Mouse (Mus musculus) heart, embryonic 11.5 days (tissue): ENCODE results near the gene Serpine2. TPM values are rescaled to one million over a fixed set of nuclear protein-coding genes. Genes with fewer than 3 reads are reported as not detected.

ENCODE experiments used
- ATAC-seq: fragments of 200-750 bp; cut with Nextera tagmentation; replicated peaks from 2 replicates; pipeline ENCODE4 v1.8.0; 2017; ENCODE audit warnings: moderate library complexity; ENCODE audit not compliant: insufficient number of reproducible peaks, low FRiP score, low TSS enrichment
- H3K27ac ChIP-seq: fragments of 300-500 bp; sonication (generic); 2 replicates; pipeline ENCODE4 v1.5.1; 2014; ENCODE audit warnings: mild to moderate bottlenecking, low read depth, low read length
- H3K27me3 ChIP-seq: fragments of 300-500 bp; sonication (generic); 2 replicates; pipeline ENCODE4 v1.6.1; 2014; ENCODE audit warnings: mild to moderate bottlenecking, low read length, mixed read lengths; ENCODE audit not compliant: control insufficient read depth, insufficient read depth
- H3K36me3 ChIP-seq: fragments of 300-500 bp; sonication (generic); 2 replicates; pipeline ENCODE4 v1.6.1; 2014; ENCODE audit warnings: mild to moderate bottlenecking, low read length, moderate library complexity, mixed read lengths; ENCODE audit not compliant: control insufficient read depth, insufficient read depth
- H3K4me1 ChIP-seq: fragments of 300-500 bp; sonication (generic); 2 replicates; pipeline ENCODE4 v1.6.1; 2014; ENCODE audit warnings: low read length; ENCODE audit not compliant: control insufficient read depth, insufficient read depth
- H3K4me2 ChIP-seq: fragments of 300-500 bp; sonication (generic); 2 replicates; pipeline ENCODE4 v1.6.1; 2014; ENCODE audit warnings: mild to moderate bottlenecking, moderate library complexity
- H3K4me3 ChIP-seq: fragments of 300-500 bp; sonication (generic); 2 replicates; pipeline ENCODE4 v1.5.1; 2014; ENCODE audit warnings: low read depth, low read length
- H3K9ac ChIP-seq: fragments of 300-500 bp; sonication (generic); 2 replicates; pipeline ENCODE4 v1.6.1; 2014; ENCODE audit warnings: mild to moderate bottlenecking, low read depth, low read length, moderate library complexity
- H3K9me3 ChIP-seq: fragments of 300-500 bp; sonication (generic); replicated peaks from 2 replicates; pipeline ENCODE4 v1.6.1; 2016; ENCODE audit warnings: low read length; ENCODE audit not compliant: control insufficient read depth
- WGBS: fragments of 180-500 bp; shearing (Covaris S2); extraction: QIAGEN DNeasy Blood & Tissue Kit; methylation state at CpG from one replicate; pipeline ENCODE4 v1.1.7; 2014; ENCODE audit not compliant: insufficient replicate concordance; 5-methylcytosine and 5-hydroxymethylcytosine counted together
- polyA plus RNA-seq: library from polyadenylated mRNA; unstranded; fragments of >200 nt; fragmentation: Nextera tagmentation; extraction: Ambion mirVana; gene quantifications from 2 replicates; pipeline ENCODE4 v1.2.1, GENCODE M21; 2014

Gene Serpine2
- polyA plus RNA-seq, 1 experiment from 2014 or later: 165 TPM

DNA sequence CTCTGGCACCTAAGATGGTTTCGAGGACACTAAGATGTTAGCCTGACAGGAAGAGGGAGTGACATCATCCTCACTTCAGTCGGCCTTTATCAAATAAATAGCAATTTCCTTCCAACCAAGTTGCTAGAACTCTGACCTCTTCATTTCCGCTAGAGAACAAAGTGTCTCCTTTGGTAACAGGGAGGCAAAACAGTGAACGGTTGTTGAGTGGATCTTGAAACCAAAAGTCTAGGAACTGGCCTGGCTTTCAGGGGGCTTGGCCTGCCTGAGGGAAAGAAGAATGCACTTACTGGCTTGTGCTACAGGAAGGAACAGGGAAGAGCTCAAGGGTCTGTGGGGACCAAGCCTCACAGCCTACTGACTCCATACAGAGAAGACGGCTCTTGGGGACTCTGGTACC lies 109.8 kb downstream of the Serpine2 start:
- Histone ChIP-seq H3K4me2 (no peak overlapping the region), H3K9ac (no peak overlapping the region), H3K4me1 (peaks cover 10% of the 10 kb centered on the region), H3K9me3 (no peaks in the 10 kb centered on the region), H3K27me3 (no peaks in the 10 kb centered on the region), H3K4me3 (no peak overlapping the region), H3K36me3 (no peaks in the 10 kb centered on the region), H3K27ac (peak overlapping the region; percentile 59; the same call in 1 of the 2 replicates)
- WGBS: 58% methylated on average over 5 of the region's 5 CpGs
- ATAC-seq: no peak; the same call in 1 of the 2 replicates

DNA sequence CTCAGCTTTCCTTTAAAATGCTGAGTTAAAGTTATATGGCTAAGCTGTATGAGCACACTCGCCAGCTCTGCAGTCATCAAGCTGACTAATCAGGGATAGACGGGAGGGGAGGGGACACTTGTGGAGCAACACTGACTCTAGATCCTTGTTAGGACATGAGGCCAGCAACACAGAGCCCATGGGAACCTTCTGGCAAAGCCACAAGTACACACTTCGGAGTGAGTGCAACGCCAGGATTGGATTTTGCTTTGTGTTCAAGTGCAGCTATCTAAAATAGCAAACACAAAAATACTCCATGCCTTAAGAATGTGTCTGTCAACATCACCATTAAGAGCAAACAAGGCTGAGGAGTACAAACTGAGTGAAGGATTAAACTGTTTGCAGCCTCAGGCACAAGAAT lies 114.9 kb downstream of the Serpine2 start:
- no peaks in the 10 kb centered on the region for H3K9me3 ChIP-seq
- H3K36me3 ChIP-seq: no peaks in the 10 kb centered on the region
- ATAC-seq: no peak
- H3K9ac ChIP-seq: no peak overlapping the region
- no peak overlapping the region for H3K4me3 ChIP-seq
- WGBS: 66% methylated on average over 4 of the region's 4 CpGs
- no peak overlapping the region for H3K4me2 ChIP-seq
- peak overlapping the region; percentile 46; the same call in 1 of the 2 replicates for H3K27ac ChIP-seq
- no peaks in the 10 kb centered on the region for H3K27me3 ChIP-seq
- peaks cover 11% of the 10 kb centered on the region for H3K4me1 ChIP-seq

Other genes with a start within 250 kb of the Serpine2 start
- gene Ap1s3, start 189.2 kb downstream of the Serpine2 start, polyA plus RNA-seq: 0.08 and 0.30 TPM in 2 replicates
- 45.3 and 49.0 TPM in 2 replicates for gene Mrpl44, start 85.2 kb downstream of the Serpine2 start, polyA plus RNA-seq
- gene Wdfy1, start 85.0 kb downstream of the Serpine2 start, polyA plus RNA-seq: 23.7 and 24.5 TPM in 2 replicates